Mouse (Mus musculus) CH12.LX (cell line): ENCODE results near the gene Arhgap44. TPM values are rescaled to one million over a fixed set of nuclear protein-coding genes. Genes with fewer than 3 reads are reported as not detected.

Experiments
- DNase-seq: peaks from one replicate; pipeline ENCODE4 v3.0.0-alpha.2; 2013; ENCODE audit errors: extremely low read depth
- H3K27ac ChIP-seq: 2 replicates; pipeline ENCODE4 v1.5.1; 2012; ENCODE audit warnings: low read depth, mild to moderate bottlenecking, control low read depth, moderate library complexity; ENCODE audit not compliant: insufficient read depth
- H3K27me3 ChIP-seq: replicated peaks from 2 replicates; pipeline ENCODE3; 2012; ENCODE audit warnings: inconsistent platforms
- H3K36me3 ChIP-seq, 2 experiments: replicated peaks in 1 of 2; 2 replicates each; pipeline versions ENCODE3 to v1.6.1; 2012; ENCODE audit warnings: inconsistent platforms in 1 of 2, low read length in 1 of 2, mild to moderate bottlenecking in 1 of 2, mixed read lengths in 1 of 2, moderate library complexity in 1 of 2; ENCODE audit not compliant: control insufficient read depth in 1 of 2, insufficient read depth in 1 of 2
- H3K4me1 ChIP-seq, 2 experiments: 2 replicates each; pipeline ENCODE4 v1.6.1; 2012; ENCODE audit warnings: inconsistent platforms in 1 of 2, moderate library complexity in 1 of 2; ENCODE audit not compliant: insufficient read depth in 2 of 2, control insufficient read depth in 1 of 2
- H3K4me2 ChIP-seq: 2 replicates; pipeline ENCODE4 v1.6.1; 2012; ENCODE audit warnings: low read depth, mild to moderate bottlenecking, control low read depth; ENCODE audit not compliant: poor library complexity, insufficient read depth, severe bottlenecking
- H3K4me3 ChIP-seq, 3 experiments: fragments of 150-350 bp in 1 of 3; sonication (generic) in 1 of 3; replicated peaks in 1 of 3; 2 replicates each; pipeline versions ENCODE3 to v1.5.1; 2011 to 2012; ENCODE audit warnings: low read depth in 2 of 3, low read length in 2 of 3, mild to moderate bottlenecking in 2 of 3, moderate library complexity in 2 of 3, control low read depth in 1 of 3, improper control_type of control experiment in 1 of 3, inconsistent platforms in 1 of 3, mixed read lengths in 1 of 3; ENCODE audit not compliant: poor library complexity in 1 of 3
- H3K79me2 ChIP-seq: replicated peaks from 2 replicates; pipeline ENCODE4 v1.6.1; 2012; ENCODE audit warnings: mild to moderate bottlenecking, moderate library complexity; ENCODE audit not compliant: control insufficient read depth, poor library complexity, insufficient read depth, severe bottlenecking; ENCODE audit errors: extremely low read depth
- H3K9ac ChIP-seq: 2 replicates; pipeline ENCODE4 v1.6.1; 2012; ENCODE audit warnings: low read depth, mild to moderate bottlenecking, control low read depth, moderate library complexity; ENCODE audit not compliant: insufficient read depth
- H3K9me3 ChIP-seq: replicated peaks from 2 replicates; pipeline ENCODE3; 2012; ENCODE audit warnings: low read length, inconsistent platforms, mixed read lengths
- CHD1 ChIP-seq: IDR thresholded peaks from 2 replicates; pipeline ENCODE4 v1.6.1; 2012; ENCODE audit warnings: low read depth, low read length, improper control_type of control experiment, inconsistent platforms
- CHD2 ChIP-seq: IDR thresholded peaks from 2 replicates; pipeline ENCODE4 v1.6.1; 2011; ENCODE audit warnings: low read length, improper control_type of control experiment
- CTCF ChIP-seq, 2 experiments: IDR thresholded peaks in 1 of 2; conservative IDR thresholded peaks in 1 of 2; 2 replicates each; pipeline ENCODE4 v1.5.1; 2011 to 2012; ENCODE audit warnings: low read depth in 2 of 2, low read length in 2 of 2, improper control_type of control experiment in 1 of 2, inconsistent platforms in 1 of 2, mild to moderate bottlenecking in 1 of 2, moderate library complexity in 1 of 2
- ELF1 ChIP-seq: IDR thresholded peaks from 2 replicates; pipeline ENCODE4 v1.6.1; 2014; ENCODE audit warnings: low read depth, mild to moderate bottlenecking, inconsistent platforms, low read length, improper control_type of control experiment
- GABPA ChIP-seq: IDR thresholded peaks from 2 replicates; pipeline ENCODE4 v1.6.1; 2012; ENCODE audit warnings: low read depth, low read length, improper control_type of control experiment, inconsistent platforms; ENCODE audit not compliant: insufficient replicate concordance
- JUND ChIP-seq: conservative IDR thresholded peaks from 2 replicates; pipeline ENCODE4 v1.6.1; 2011; ENCODE audit warnings: low read depth, low read length, improper control_type of control experiment
- KAT2A ChIP-seq: IDR thresholded peaks from 2 replicates; pipeline ENCODE4 v1.6.1; 2012; ENCODE audit warnings: low read length, improper control_type of control experiment, inconsistent platforms; ENCODE audit not compliant: insufficient replicate concordance
- MAX ChIP-seq: IDR thresholded peaks from 2 replicates; pipeline ENCODE4 v1.6.1; 2011; ENCODE audit warnings: low read length, improper control_type of control experiment
- MAZ ChIP-seq: IDR thresholded peaks from 2 replicates; pipeline ENCODE4 v1.6.1; 2012; ENCODE audit warnings: low read depth, mild to moderate bottlenecking, inconsistent platforms, low read length, improper control_type of control experiment, moderate library complexity
- MEF2A ChIP-seq: IDR thresholded peaks from 2 replicates; pipeline ENCODE4 v1.6.1; 2014; ENCODE audit warnings: low read depth, mild to moderate bottlenecking, inconsistent platforms, low read length, improper control_type of control experiment, borderline replicate concordance
- MXI1 ChIP-seq: IDR thresholded peaks from 2 replicates; pipeline ENCODE4 v1.6.1; 2011; ENCODE audit warnings: mild to moderate bottlenecking, low read depth, low read length, improper control_type of control experiment
- NELFE ChIP-seq: IDR thresholded peaks from 2 replicates; pipeline ENCODE4 v1.6.1; 2011; ENCODE audit warnings: low read depth, low read length, improper control_type of control experiment
- NRF1 ChIP-seq: IDR thresholded peaks from 2 replicates; pipeline ENCODE4 v1.6.1; 2014; ENCODE audit warnings: low read depth, mild to moderate bottlenecking, inconsistent platforms, low read length, improper control_type of control experiment, moderate library complexity
- PAX5 ChIP-seq: IDR thresholded peaks from 2 replicates; pipeline ENCODE4 v1.6.1; 2012; ENCODE audit warnings: low read length, inconsistent platforms, mixed read lengths
- POLR2AphosphoS2 ChIP-seq: IDR thresholded peaks from 2 replicates; pipeline ENCODE4 v1.6.1; 2011; ENCODE audit warnings: low read depth, low read length, improper control_type of control experiment
- RAD21 ChIP-seq: IDR thresholded peaks from 2 replicates; pipeline ENCODE4 v1.6.1; 2011; ENCODE audit warnings: low read depth, mild to moderate bottlenecking, low read length, improper control_type of control experiment, moderate library complexity
- RCOR1 ChIP-seq: conservative IDR thresholded peaks from 2 replicates; pipeline ENCODE4 v1.6.1; 2012; ENCODE audit warnings: low read depth, mild to moderate bottlenecking, inconsistent platforms, low read length, improper control_type of control experiment
- SIN3A ChIP-seq: IDR thresholded peaks from 2 replicates; pipeline ENCODE4 v1.6.1; 2012; ENCODE audit warnings: low read length, improper control_type of control experiment, inconsistent platforms
- SMC3 ChIP-seq: IDR thresholded peaks from 2 replicates; pipeline ENCODE4 v1.6.1; 2011; ENCODE audit warnings: low read depth, low read length, improper control_type of control experiment
- TBP ChIP-seq: conservative IDR thresholded peaks from 2 replicates; pipeline ENCODE4 v1.6.1; 2011; ENCODE audit warnings: low read depth, low read length, improper control_type of control experiment
- UBTF ChIP-seq: IDR thresholded peaks from 2 replicates; pipeline ENCODE4 v1.6.1; 2012; ENCODE audit warnings: low read depth, mild to moderate bottlenecking, inconsistent platforms, low read length, improper control_type of control experiment, moderate library complexity
- USF2 ChIP-seq: conservative IDR thresholded peaks from 2 replicates; pipeline ENCODE4 v1.6.1; 2011; ENCODE audit warnings: low read depth, low read length, improper control_type of control experiment
- ZMIZ1 ChIP-seq: IDR thresholded peaks from 2 replicates; pipeline ENCODE4 v1.6.1; 2012; ENCODE audit warnings: low read depth, mild to moderate bottlenecking, inconsistent platforms, low read length, improper control_type of control experiment
- dilution Hi-C: fragments of 300-500 bp; cut with MboI; formaldehyde crosslinking; loops from 2 replicates; pipeline ENCODE4 v1.14.3; 2020; ENCODE audit warnings: low sequenced_read_pairs; ENCODE audit not compliant: extremely low pct_unique_long_range_greater_than_20kb, extremely low pct_ligation_motif_present
- in situ Hi-C: fragments of 300-500 bp; cut with MboI; formaldehyde crosslinking; loops from 3 replicates; pipeline ENCODE4 v1.14.3; 2019; ENCODE audit warnings: low sequenced_read_pairs, low pct_ligation_motif_present, low pct_unique_long_range_greater_than_20kb, mixed read lengths
- polyA plus RNA-seq: library from polyadenylated mRNA; unstranded; fragments of >175 nt; gene quantifications from 2 replicates; pipeline ENCODE4 v1.2.1, GENCODE M21; 2012; ENCODE audit warnings: low read depth; ENCODE audit not compliant: insufficient read length
- total RNA-seq, 2 experiments: library from RNA; depleted of rRNA; stranded (reverse); fragments of 300-350 nt in 1 of 2; fragments of >200 nt in 1 of 2; gene quantifications; 2 replicates each; pipeline ENCODE4 v1.2.3; 2012 to 2014

Arhgap44 gene
- total and polyA plus RNA-seq, 3 experiments = 0.07 TPM; not detected in 2

DNA sequence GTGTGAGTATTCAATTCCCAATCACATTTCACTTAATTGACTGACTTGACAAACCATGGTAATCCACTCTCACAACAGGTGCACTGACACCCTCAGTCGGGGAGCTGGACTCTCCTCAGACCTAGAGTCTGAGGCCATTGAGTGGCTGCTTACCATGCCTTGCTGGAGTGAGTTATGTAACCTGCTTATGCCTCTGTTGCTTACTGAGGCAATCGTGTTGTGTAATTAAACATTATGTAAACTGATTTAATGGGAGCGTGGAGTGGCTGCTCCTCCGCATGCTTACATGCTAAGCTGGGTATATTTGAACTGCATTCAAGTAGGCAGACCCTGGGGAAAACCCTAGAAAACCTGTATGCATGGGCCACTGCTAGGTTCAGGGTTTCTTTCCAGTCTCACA lies 142.0 kb downstream of the Arhgap44 start:
- dilution Hi-C loops (no loop called here), in situ Hi-C loops (no loop called here)
- H3K9ac ChIP-seq = no peak overlapping the region
- H3K27ac ChIP-seq = no peak overlapping the region
- H3K27me3 ChIP-seq = no peaks in the 10 kb centered on the region
- no peak for TF ChIP-seq SMC3
- TF ChIP-seq GABPA = no peak
- TF ChIP-seq UBTF = no peak
- no peak for TF ChIP-seq MEF2A
- H3K4me2 ChIP-seq = no peak overlapping the region
- H3K79me2 ChIP-seq = no peaks in the 10 kb centered on the region
- H3K4me1 ChIP-seq = no peaks in the 10 kb centered on the region
- DNase-seq = no peak
- no peaks in the 10 kb centered on the region for H3K9me3 ChIP-seq
- no peak overlapping the region for H3K4me3 ChIP-seq
- no peaks in the 10 kb centered on the region for H3K36me3 ChIP-seq

DNA sequence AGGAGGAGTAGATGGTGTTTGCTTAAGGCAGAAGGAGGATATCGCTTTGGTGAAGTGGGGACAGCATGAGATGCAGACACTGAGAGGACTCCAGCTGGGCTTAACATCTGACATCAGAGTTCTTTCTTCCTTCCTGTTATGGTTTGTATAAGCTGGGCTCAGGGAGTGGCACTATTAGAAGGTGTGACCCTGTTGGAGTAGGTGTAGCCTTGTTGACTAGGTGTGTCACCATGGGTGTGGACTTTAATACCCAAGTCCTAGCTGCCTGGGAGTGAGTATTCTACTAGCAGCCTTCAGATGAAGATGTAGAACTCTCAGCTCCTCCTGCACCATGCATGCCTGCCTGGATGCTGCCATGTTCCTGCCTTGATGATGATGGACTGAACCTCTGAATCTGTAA lies 146.0 kb downstream of the Arhgap44 start:
- H3K36me3 ChIP-seq = no peaks in the 10 kb centered on the region
- DNase-seq = no peak

DNA sequence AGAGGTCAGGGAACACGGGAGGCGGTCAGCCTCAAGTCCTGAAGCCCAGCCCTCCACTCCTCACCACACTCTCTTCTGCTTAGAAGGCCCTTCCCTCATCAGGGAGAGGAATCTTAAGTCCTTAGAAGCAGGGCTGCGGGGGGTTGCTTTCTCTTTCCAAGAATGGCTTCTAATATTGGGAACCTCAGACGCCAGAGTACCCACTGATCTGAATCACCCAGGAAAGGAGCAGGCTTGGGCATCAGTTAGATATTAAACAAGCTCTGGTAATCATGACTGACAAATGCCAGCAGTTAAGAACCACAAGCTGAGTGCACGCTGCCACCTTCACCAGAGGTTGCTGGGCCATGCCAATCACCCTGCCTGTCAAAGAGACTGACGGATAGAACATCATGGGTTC lies 148.9 kb downstream of the Arhgap44 start:
- no peaks in the 10 kb centered on the region for H3K4me1 ChIP-seq
- no peaks in the 10 kb centered on the region for H3K79me2 ChIP-seq
- TF ChIP-seq MAZ = no peak
- no peak for TF ChIP-seq SIN3A
- TF ChIP-seq NRF1 = no peak
- no peak for TF ChIP-seq ZMIZ1
- no peak for TF ChIP-seq NELFE
- TF ChIP-seq MAX = no peak
- no peak for TF ChIP-seq CHD2
- TF ChIP-seq POLR2AphosphoS2 = no peak
- no peak for TF ChIP-seq CHD1
- no peak for TF ChIP-seq PAX5
- TF ChIP-seq RCOR1 = no peak
- no peak for TF ChIP-seq MXI1
- TF ChIP-seq TBP = no peak
- TF ChIP-seq CTCF (conservative IDR thresholded peaks at IDR 0.05 in 1 of 2, IDR thresholded peaks at IDR 0.05 in 1 of 2; ENCODE audit: low read depth in 2 of 2, low read length in 2 of 2) = no peak
- TF ChIP-seq KAT2A = no peak
- TF ChIP-seq RAD21 = no peak
- TF ChIP-seq USF2 = no peak
- H3K9me3 ChIP-seq = no peaks in the 10 kb centered on the region
- dilution Hi-C loops = no loop called here
- H3K27ac ChIP-seq = no peak overlapping the region
- no peak overlapping the region for H3K4me2 ChIP-seq
- H3K36me3 ChIP-seq = no peaks in the 10 kb centered on the region
- H3K27me3 ChIP-seq = no peaks in the 10 kb centered on the region
- H3K4me3 ChIP-seq = no peak overlapping the region
- no peak for DNase-seq
- in situ Hi-C loops = no loop called here
- no peak overlapping the region for H3K9ac ChIP-seq

More for the DNA sequence above, 146.0 kb downstream of the Arhgap44 start:
- in situ Hi-C loops = no loop called here
- dilution Hi-C loops = no loop called here
- no peak overlapping the region for H3K4me2 ChIP-seq
- TF ChIP-seq ELF1 (no peak), USF2 (no peak), RCOR1 (no peak), JUND (no peak)
- H3K9ac ChIP-seq = no peak overlapping the region
- H3K4me3 ChIP-seq = no peak overlapping the region
- no peak overlapping the region for H3K27ac ChIP-seq
- H3K9me3 ChIP-seq = no peaks in the 10 kb centered on the region
- H3K27me3 ChIP-seq = no peaks in the 10 kb centered on the region
- no peaks in the 10 kb centered on the region for H3K79me2 ChIP-seq
- no peaks in the 10 kb centered on the region for H3K4me1 ChIP-seq
